Mouse (Mus musculus): ENCODE data around the gene Rnf187.
A peak's percentile ranks its signal among the peaks of the same experiment; 100 is the strongest.

Rnf187 gene

GRCm38 (mm10) chr11:58938322-58939087, at the start of gene Rnf187:
Rnf187 (minus strand) TSS chr11:58938916.
- DNase-seq: peak; percentile 95

GRCm38 (mm10) chr11:58985299-58985917, 46.7 kb upstream of the Rnf187 start:
- no peak for DNase-seq

DNA sequence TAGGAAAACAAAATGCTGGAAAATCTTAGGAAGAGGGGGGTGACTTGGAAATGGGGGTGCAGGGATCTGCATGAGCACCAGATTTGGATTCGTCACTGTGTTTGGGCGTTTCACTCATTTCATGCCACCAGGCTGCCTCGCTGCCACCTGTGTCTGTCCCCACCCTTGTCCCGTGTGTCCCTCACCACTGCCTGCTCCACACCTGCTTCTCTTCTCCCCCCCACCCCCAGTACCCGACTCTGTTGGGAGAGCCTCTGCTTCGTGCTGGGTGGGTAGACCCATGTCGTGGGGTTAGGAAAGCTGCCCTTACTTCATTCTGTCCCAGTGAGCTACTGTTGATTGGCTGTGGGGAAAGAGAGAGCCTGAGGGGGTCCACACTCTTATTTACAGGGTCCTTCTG, 45.9 kb upstream of the Rnf187 start:
- DNase-seq: no peak

DNA sequence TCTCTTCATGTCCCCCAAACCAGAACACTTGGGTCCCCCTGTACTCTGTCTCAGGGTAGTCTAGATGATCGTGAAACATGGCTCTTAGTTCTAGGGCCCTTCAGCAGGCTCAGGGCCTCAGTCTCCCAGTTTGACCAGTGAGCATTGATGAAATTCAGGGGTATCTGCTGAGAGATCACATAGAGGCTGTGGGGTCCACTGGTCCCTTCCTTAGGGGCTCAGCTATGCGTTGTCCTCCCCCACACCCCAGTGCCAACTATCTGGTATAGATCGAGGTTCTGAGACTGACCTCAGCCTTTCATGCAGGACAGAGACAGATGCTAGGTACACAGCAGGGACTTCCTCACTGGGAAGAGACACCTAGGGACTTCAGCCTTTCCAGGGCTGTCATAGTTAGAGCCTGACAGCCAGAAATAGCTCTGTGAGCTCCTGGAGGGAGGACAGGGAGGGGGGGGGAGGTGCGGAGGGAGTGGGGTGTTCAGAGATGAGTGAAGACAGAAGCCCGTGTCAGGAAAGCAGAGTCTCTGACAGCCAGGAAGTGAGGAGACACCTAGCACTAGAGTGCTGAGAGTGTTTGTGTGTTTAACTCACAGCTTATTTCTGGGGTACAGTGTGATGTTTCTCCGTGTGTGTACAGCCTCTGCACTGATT, 45.1 kb upstream of the Rnf187 start:
- no peak for DNase-seq

- DNase-seq: no peak
These were observed 43.9 kb upstream of the Rnf187 start for GRCm38 (mm10) chr11:58982471-58983097.

DNA sequence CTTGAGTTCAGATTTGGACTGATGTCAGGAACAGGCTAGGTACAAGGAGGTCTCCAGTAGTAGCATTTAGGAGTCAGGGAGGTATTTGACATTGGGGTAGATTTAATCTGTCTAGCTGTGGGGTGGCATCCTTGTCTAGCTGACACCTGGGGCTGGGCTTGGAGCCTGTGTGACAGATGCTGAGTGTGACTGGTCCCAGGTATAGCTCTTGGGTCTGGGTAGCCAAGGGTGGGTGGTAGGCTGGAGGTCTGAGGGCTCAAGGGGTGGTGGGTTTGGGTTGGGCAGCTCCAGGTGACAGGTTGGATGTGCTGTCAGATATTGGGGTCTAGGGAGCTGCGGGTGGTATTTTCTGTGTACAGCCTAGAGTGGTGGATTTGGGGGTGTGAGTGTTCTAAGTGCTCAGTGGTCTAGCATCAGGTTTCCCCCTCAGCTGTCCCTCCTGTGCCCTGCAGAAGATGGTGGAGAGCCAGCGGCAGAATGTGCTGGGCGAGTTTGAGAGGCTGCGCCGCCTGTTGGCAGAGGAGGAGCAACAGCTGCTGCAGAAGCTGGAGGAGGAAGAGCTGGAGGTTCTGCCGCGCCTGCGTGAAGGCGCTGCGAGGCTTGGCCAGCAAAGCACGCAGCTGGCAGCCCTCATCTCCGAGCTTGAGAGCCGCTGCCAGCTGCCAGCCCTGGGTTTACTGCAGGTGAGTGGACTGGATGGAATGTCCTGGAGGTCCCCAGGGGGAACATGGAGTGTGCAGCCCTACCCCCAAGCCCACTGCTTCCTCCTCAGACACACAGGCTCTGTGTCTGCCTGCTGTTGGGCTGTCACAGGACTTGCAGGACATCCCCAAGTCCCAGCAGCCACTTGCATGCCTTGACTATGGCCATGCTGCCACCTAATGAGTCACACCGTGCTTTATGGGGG, 43.1 kb upstream of the Rnf187 start:
- peak; percentile 47 for DNase-seq

DNA sequence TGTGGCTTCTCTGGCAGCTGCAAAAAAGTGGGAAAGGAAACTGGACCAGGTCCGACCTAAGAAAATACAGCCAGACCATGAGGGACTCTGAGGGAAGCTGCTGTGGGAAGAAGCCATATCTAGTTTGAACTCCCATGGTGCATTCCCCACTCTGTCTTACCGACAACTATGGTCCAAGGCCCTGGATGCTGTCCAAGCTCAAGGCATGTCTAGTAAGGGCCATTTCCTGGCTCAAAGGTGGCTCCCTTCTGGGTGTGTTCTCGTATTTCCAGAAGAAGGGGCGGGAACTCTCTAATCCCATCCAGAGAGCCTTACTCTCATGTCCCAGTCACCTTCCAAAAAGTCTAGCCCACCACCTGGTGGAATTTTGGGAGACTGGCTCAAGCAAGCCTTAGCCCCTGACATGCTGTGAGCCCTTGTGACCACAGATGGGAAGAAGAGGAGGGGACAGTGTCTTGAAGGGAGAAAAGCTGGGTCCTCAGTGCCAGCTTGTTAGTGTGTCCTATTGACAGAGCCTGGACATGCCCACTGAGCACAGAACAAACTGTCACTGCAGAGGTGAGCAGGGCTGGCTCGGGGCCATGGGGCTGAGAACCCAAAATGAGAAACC, 41.8 kb upstream of the Rnf187 start:
- peak; percentile 83 for DNase-seq

- peak; percentile 44 for DNase-seq
These were observed 40.9 kb upstream of the Rnf187 start for GRCm38 (mm10) chr11:58979661-58980060.

- peak; percentile 49 for DNase-seq
These were observed 40.5 kb upstream of the Rnf187 start for GRCm38 (mm10) chr11:58979183-58979582.

DNA sequence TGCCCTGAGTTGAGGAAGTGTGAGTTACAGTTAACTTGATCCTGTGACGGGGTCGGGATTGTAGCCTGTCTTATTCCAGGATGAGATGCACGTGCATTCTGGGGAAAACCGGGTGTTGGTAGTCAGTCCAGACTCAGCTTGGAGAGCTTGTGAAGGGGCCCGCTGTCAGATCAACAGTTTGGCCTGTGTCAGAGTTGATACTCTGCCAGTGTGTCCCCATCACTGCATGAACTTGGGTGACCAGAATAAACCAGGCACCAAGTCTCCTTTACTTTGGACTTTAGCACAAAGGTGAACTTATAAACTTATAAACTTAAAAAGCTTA, 40.0 kb upstream of the Rnf187 start:
- peak; percentile 67 for DNase-seq

- DNase-seq: peak; percentile 72
These were observed 39.5 kb upstream of the Rnf187 start, which contains the start of gene Trim11 for GRCm38 (mm10) chr11:58978027-58978705. Trim11 (plus strand) TSS chr11:58978093.

GRCm38 (mm10) chr11:58977607-58978026, 38.9 kb upstream of the Rnf187 start:
- no peak for DNase-seq

GRCm38 (mm10) chr11:58977150-58977549, 38.4 kb upstream of the Rnf187 start:
- DNase-seq: no peak

DNA sequence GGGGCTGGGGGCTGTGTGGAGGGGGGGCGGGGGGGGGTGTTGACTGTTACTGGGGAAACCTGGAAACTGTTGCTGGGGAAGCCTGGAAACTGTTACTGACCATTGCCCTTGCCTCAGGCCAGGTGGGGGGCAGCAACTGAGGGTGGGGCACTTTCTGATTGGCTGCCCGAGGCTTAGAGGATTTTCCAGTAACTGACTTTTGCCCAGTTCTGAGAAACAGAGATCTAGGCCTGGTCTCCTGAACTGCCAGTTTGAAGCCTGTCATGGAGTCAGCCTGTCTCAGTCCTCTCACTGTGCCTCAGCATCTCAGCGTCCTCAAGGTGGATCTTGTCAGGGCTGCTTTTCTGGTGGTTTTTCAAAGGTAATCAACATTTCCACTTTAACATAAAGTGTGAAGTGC, 35.7 kb upstream of the Rnf187 start:
- DNase-seq: peak; percentile 61

DNA sequence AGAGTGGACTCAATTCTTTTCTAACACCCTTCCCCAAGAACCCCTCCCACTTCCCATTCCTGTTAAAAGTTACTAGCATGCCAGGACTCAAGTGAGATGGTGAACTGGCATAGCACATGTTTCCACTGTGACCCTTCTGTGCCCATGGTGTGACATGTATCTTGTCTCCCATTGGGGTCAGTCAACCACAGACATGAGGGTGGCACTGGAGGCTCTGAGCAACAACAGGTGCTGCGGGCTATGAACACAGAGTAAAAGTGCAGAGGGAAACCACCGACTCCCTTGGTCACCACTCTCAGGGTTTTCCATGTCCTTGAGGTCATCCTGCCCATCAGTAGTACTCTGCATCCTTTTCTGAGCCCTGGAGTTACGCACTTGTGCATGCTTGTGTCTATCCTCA, 33.1 kb upstream of the Rnf187 start:
- DNase-seq: no peak

DNA sequence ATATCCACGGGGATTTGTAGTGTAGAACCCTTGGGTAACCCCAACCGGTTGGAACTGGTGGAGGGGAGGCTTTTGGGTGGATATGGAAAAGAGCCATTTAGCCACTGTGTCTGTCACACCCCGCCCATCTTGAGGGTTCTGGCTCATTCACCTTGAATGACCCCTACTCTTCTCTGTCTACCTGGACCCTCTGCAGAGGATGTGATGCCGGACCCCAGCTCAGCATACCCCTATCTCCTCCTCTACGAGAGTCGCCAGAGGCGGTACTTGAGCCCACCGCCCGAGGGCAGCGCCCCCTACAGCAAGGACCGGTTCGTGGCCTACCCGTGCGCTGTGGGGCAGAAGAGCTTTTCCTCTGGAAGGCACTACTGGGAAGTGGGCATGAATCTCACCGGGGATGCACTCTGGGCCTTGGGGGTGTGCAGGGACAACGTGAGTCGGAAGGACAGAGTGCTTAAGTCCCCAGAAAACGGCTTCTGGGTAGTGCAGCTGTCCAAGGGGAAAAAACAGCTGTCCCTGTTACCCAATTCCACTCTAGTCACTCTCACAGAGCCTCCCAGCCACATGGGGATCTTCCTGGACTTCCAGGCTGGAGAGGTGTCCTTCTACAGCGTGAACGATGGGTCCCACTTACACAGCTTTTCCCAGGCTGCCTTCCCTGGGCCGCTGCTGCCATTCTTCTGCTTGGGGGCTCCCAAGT, 32.3 kb upstream of the Rnf187 start:
- no peak for DNase-seq

DNA sequence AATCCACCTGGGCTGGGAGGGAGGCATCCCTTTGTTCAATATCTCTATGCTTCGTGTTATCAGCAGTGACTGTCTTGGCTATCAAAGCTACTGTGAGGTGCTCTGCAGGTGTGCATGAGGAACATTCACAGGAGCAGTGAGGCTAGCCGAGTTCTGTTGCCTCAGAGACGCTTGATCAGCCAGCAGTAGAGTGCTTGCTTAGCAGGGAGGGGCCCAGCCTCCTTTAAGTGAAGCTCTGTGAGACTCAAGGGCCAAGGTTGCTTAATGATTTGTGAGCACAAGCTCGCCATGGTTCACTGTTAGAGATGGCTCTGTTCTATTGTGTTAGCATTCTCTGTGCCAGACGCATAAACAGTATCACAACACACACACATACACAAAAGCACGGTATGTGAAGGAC, 30.9 kb upstream of the Rnf187 start:
- peak; percentile 82 for DNase-seq

- peak; percentile 62 for DNase-seq
These were observed 30.3 kb upstream of the Rnf187 start for GRCm38 (mm10) chr11:58969027-58969426.

- no peak for DNase-seq
These were observed 29.8 kb upstream of the Rnf187 start for GRCm38 (mm10) chr11:58968551-58968950.

GRCm38 (mm10) chr11:58967346-58967745, 28.6 kb upstream of the Rnf187 start:
- peak; percentile 68 for DNase-seq

Data from kidney, adult 9 months (tissue).